Mouse (Mus musculus) liver, embryonic 12.5 days (tissue): ENCODE results near the gene Ticrr. TPM values are rescaled to one million over a fixed set of nuclear protein-coding genes. Genes with fewer than 3 reads are reported as not detected.

Experiments used
- ATAC-seq: fragments of 200-750 bp; cut with Nextera tagmentation; 2 replicates; pipeline ENCODE4 v1.8.0; 2017; ENCODE audit warnings: moderate number of reproducible peaks, mild to moderate bottlenecking, moderate library complexity
- H3K27ac ChIP-seq: fragments of 300-500 bp; sonication (generic); 2 replicates; pipeline ENCODE4 v1.5.1; 2016; ENCODE audit warnings: mild to moderate bottlenecking
- H3K27me3 ChIP-seq: fragments of 300-500 bp; sonication (generic); replicated peaks from 2 replicates; pipeline ENCODE4 v1.6.1; 2016; ENCODE audit warnings: mild to moderate bottlenecking, moderate library complexity
- H3K36me3 ChIP-seq: fragments of 300-500 bp; sonication (generic); 2 replicates; pipeline ENCODE4 v1.6.1; 2016; ENCODE audit warnings: mild to moderate bottlenecking, moderate library complexity
- H3K4me1 ChIP-seq: fragments of 300-500 bp; sonication (generic); 2 replicates; pipeline ENCODE4 v1.6.1; 2016
- H3K4me2 ChIP-seq: fragments of 300-500 bp; sonication (generic); 2 replicates; pipeline ENCODE4 v1.6.1; 2016; ENCODE audit warnings: mild to moderate bottlenecking, moderate library complexity
- H3K4me3 ChIP-seq: fragments of 300-500 bp; sonication (generic); 2 replicates; pipeline ENCODE4 v1.5.1; 2016; ENCODE audit warnings: mild to moderate bottlenecking, moderate library complexity
- H3K9ac ChIP-seq: fragments of 300-500 bp; sonication (generic); 2 replicates; pipeline ENCODE4 v1.6.1; 2016; ENCODE audit warnings: mild to moderate bottlenecking, moderate library complexity
- H3K9me3 ChIP-seq: fragments of 300-500 bp; sonication (generic); replicated peaks from 2 replicates; pipeline ENCODE4 v1.6.1; 2016; ENCODE audit warnings: mild to moderate bottlenecking, moderate library complexity
- WGBS: fragments of 180-500 bp; shearing (Covaris S2); methylation state at CpG from one replicate; pipeline ENCODE4 v1.1.7; 2016; ENCODE audit not compliant: insufficient replicate concordance; 5-methylcytosine and 5-hydroxymethylcytosine counted together
- polyA plus RNA-seq: library from polyadenylated mRNA; unstranded; fragments of >200 nt; fragmentation: Nextera tagmentation; extraction: Ambion mirVana; gene quantifications from 2 replicates; pipeline ENCODE4 v1.2.1, GENCODE M21; 2016

Ticrr gene
- polyA plus RNA-seq, 1 experiment from 2014 or later, result 12.0 TPM

DNA sequence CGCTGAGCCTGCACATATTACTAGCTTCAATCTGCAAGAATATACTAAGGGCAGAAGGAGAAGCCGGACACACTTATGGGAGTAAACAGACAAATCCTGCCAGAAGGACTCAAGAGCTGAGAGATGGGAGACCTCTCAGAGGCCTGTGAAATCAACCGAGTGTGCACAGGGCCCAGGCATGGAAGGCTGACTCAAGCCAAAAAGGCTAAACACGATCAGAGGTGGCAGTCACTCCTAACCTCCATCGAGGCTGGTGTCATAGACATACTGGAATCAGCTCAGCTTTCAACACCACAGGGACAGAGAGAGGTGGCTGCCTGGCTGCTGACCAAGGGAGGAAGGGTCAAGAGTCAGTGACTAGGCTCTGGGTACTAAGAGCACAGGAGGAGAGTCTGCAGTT lies 45.2 kb downstream of the Ticrr start:
- ATAC-seq, result no peak

DNA sequence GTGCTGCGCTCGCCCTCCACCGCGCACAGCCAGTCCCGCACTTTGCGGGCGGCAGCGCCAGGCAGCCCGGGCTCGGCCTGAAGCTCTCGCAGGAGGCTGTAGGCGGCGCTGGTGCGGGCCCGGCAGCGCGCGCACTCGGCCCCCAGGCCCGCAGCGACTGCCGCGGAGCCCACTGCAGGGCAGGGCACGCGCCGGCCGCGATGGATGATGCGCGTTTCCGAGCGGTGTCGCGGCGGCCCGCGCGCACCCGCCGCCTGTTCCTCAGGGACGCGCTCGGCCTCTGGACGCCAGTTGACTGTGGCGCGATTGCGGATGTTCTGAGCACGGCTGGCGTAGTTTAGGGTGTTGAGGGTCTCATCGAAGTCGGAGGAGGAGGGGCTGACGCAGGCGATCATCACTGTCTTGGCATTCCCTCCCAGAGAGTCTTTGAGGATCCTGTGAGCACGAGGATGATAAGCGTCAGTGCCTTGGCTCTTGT lies 50.2 kb downstream of the Ticrr start:
- H3K27me3 ChIP-seq, result peaks cover 56% of the 10 kb centered on the region
- H3K4me1 ChIP-seq, result peaks cover 13% of the 10 kb centered on the region
- H3K9ac ChIP-seq, result no peak overlapping the region
- peak overlapping the region; percentile 43 for H3K4me3 ChIP-seq
- no peaks in the 10 kb centered on the region for H3K9me3 ChIP-seq
- 2% methylated on average over 55 of the region's 55 CpGs for WGBS
- no peak overlapping the region for H3K27ac ChIP-seq
- no peak; the same call in 1 of the 2 replicates for ATAC-seq
- peak overlapping the region; percentile 72 for H3K4me2 ChIP-seq
- H3K36me3 ChIP-seq, result no peaks in the 10 kb centered on the region

More for the DNA sequence above, 45.2 kb downstream of the Ticrr start:
- WGBS, result 73% methylated on average over 5 of the region's 5 CpGs
- no peak overlapping the region for H3K27ac ChIP-seq
- no peak overlapping the region for H3K4me2 ChIP-seq
- no peak overlapping the region for H3K9ac ChIP-seq
- 0 out of 2 replicates have a peak, but pooled peaks cover 4% of the 10 kb centered on the region for H3K4me1 ChIP-seq
- H3K4me3 ChIP-seq, result no peak overlapping the region
- peaks cover 21% of the 10 kb centered on the region for H3K27me3 ChIP-seq
- no peaks in the 10 kb centered on the region for H3K9me3 ChIP-seq
- H3K36me3 ChIP-seq, result peaks cover 12% of the 10 kb centered on the region; the same call in 1 of the 2 replicates

DNA sequence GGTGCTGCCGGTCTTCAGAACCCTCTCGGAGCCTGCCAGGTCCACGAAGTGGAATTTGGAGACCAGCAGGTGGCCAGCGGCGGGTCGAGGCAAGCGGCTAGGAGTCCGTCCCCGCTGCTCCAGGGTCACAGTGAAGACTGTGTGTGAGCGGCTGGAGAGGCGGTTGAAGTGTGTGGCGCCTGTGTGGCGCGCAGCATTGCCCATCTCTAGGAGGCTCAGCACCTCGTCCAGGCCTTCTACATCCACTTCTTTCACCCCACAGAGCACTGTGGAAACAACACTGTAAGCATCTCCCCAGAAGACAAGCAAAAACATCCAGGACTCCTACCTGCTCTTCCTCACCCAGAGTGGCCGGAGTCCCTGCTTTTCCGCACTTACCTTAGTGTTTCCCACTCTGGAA lies 50.8 kb downstream of the Ticrr start:
- Histone ChIP-seq H3K27me3 (peaks cover 62% of the 10 kb centered on the region), H3K4me3 (no peak overlapping the region), H3K27ac (no peak overlapping the region), H3K4me1 (peaks cover 19% of the 10 kb centered on the region), H3K9me3 (no peaks in the 10 kb centered on the region), H3K4me2 (no peak overlapping the region), H3K9ac (no peak overlapping the region), H3K36me3 (no peaks in the 10 kb centered on the region)
- 53% methylated on average over 17 of the region's 17 CpGs for WGBS
- no peak for ATAC-seq

DNA sequence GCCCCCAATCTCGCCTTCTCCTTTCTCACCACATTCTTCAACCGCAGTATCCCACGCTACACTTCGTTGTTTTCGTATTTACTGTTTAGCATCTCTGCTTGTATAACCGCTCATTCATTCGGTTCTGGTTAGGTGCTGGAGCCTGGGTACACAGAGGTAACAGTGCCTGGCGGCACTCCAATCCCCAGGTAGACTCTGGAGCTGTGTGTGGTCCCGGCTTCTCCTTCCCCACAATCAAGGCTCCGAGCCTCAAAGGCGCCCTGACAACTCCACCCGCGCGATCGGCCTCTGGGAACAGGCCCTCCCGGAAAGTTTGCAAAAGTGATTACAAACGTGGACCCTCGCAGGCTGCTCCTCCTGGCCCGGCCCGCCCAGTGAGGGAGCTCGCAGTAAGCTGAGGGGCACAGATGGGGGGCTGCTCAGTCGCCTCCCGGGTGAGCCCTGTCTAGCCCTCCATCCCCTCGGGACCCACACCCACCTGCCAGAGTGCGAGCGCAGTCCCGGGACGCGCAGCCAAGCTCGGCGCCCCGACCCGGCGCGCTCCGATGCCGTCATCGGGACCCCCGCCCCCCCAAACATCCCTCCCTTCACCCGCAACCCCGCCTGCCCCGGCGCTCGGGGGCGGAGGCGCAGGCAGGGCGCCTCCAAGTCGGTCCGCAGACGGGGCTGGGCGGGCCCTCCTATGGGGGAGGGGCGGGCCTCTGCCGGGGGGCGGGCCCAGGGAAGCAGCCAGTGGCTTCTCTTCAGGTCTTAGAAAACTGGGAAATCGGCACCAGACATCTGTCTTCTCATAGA lies 55.4 kb downstream of the Ticrr start, which contains the start of gene Kif7:
Kif7 (minus strand) TSS at position 534 of the 795 bp plus-strand sequence.
- no peaks in the 10 kb centered on the region for H3K36me3 ChIP-seq
- peak; percentile 88 for ATAC-seq
- H3K4me2 ChIP-seq, result peak within 1 kb of the TSS; percentile 94
- 1% methylated on average over 51 of the region's 55 CpGs for WGBS
- peaks cover 18% of the 10 kb centered on the region for H3K4me1 ChIP-seq
- H3K9me3 ChIP-seq, result no peaks in the 10 kb centered on the region
- peaks cover 78% of the 10 kb centered on the region for H3K27me3 ChIP-seq
- peak within 1 kb of the TSS; percentile 66 for H3K4me3 ChIP-seq
- no peak within 1 kb of the TSS for H3K27ac ChIP-seq
- H3K9ac ChIP-seq, result peak within 1 kb of the TSS; percentile 70

DNA sequence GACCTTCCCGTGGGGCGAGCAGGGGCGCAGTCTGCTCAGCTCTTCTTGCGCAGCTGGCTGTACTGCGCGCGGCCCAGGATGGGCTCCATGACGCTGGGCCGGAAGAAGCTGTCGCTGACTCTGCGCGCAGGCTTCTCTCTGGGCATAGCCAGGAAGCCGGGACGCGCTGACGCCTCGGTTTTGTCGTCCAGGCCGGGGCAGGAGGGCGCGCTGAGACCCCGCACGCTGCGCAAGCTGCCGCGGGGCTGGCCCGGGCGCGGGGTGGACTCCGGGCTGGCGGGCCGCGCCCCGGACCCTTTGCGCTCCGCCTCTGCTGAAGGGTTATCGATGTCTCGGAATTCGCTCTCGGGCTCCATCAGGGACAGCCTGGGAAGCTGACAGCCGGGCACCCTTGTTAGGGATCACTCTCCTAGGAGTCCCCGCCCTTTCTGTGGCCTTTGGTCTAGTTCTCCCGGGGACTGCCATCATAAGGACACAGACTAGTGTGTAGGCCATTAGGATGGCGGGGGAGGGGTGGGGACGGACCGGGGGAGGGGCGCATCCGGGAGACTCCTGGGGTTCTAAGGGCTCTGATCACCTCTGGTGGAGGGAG lies 61.5 kb downstream of the Ticrr start:
- ATAC-seq, result 0 out of 2 replicates have a peak, but pooled peaks have one; percentile 27
- peak overlapping the region; percentile 51 for H3K4me3 ChIP-seq
- no peaks in the 10 kb centered on the region for H3K9me3 ChIP-seq
- H3K36me3 ChIP-seq, result no peaks in the 10 kb centered on the region
- H3K4me2 ChIP-seq, result peak overlapping the region; percentile 67
- peaks cover 73% of the 10 kb centered on the region for H3K27me3 ChIP-seq
- 2% methylated on average over 48 of the region's 48 CpGs for WGBS
- peaks cover 7% of the 10 kb centered on the region; the same call in 1 of the 2 replicates for H3K4me1 ChIP-seq
- no peak overlapping the region for H3K27ac ChIP-seq
- peak overlapping the region; percentile 27; the same call in 1 of the 2 replicates for H3K9ac ChIP-seq

DNA sequence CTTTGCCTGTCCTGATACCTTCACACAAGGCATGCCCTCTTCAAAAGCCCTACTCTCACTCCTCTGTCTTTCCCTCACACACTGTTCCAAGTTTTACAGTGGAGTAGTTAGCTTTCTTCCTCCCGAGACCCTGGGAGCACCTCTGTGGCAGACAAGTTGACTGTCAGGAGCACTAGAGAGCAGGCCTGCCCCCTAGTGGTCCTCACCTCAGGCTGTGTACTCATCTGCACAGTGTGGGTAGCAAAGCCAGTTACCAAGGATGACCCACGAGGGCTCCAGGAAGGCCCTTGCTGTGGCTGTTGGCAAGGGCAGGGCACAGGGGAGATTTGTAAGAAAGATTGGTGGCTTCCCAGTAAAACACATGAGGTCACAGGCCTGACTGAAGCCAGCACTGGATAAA lies 67.1 kb downstream of the Ticrr start:
- Histone ChIP-seq H3K27ac (no peak overlapping the region), H3K4me3 (no peak overlapping the region), H3K4me1 (0 out of 2 replicates have a peak, but pooled peaks cover under 1% of the 10 kb centered on the region), H3K36me3 (no peaks in the 10 kb centered on the region), H3K27me3 (peaks cover 52% of the 10 kb centered on the region), H3K9ac (no peak overlapping the region), H3K9me3 (no peaks in the 10 kb centered on the region), H3K4me2 (no peak overlapping the region)
- 11% methylated on average over 2 of the region's 2 CpGs for WGBS
- ATAC-seq, result no peak

DNA sequence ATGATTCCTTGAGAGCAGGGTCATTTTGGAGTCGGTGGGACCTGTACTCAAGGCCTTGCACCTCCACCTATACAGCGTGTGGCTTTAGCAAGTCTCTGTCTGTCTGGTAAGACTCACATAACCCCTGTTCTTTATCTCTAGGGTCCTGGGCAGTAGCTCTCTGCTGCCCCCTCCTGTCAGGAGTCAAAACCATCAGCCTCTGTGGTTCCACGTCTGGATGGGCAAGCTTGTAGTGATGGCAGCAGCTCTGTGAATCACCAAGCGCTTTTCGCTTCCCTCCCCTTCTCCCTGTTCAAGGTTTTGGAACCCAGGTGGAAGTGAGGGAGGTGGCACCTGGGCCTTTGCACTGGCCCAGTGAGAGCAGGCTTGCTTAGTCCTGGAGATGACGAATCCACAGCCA lies 68.2 kb downstream of the Ticrr start:
- no peaks in the 10 kb centered on the region for H3K36me3 ChIP-seq
- ATAC-seq, result 0 out of 2 replicates have a peak, but pooled peaks have one; percentile 24
- no peaks in the 10 kb centered on the region for H3K9me3 ChIP-seq
- no peaks in the 10 kb centered on the region for H3K4me1 ChIP-seq
- no peak overlapping the region for H3K4me3 ChIP-seq
- H3K4me2 ChIP-seq, result no peak overlapping the region
- H3K27ac ChIP-seq, result no peak overlapping the region
- no peak overlapping the region for H3K9ac ChIP-seq
- 25% methylated on average over 6 of the region's 6 CpGs for WGBS
- H3K27me3 ChIP-seq, result peaks cover 41% of the 10 kb centered on the region

DNA sequence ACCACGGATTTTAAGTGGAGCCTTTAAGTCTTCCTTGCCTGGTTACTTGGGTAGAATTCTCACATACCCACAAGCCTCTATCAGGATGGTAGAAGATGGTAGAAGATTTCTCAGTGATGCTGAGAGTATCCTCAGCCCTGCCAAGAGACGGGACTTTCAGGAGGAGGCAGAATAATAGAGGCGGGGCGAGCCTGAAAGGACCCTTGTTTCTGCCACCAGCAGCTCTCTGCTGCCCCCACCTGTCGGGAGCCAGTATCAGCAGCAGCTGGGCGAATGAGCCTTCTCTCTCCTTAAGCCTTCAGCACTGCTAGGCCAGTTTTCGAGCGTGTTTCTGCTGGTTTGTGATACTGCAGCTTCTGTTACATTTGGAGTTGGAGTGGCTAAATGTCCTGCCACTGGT lies 69.2 kb downstream of the Ticrr start:
- Histone ChIP-seq H3K9me3 (no peaks in the 10 kb centered on the region), H3K36me3 (no peaks in the 10 kb centered on the region), H3K4me3 (no peak overlapping the region), H3K4me1 (no peaks in the 10 kb centered on the region), H3K27ac (no peak overlapping the region), H3K4me2 (no peak overlapping the region), H3K27me3 (peaks cover 34% of the 10 kb centered on the region), H3K9ac (no peak overlapping the region)
- ATAC-seq, result no peak
- WGBS, result 8% methylated on average over 8 of the region's 8 CpGs

DNA sequence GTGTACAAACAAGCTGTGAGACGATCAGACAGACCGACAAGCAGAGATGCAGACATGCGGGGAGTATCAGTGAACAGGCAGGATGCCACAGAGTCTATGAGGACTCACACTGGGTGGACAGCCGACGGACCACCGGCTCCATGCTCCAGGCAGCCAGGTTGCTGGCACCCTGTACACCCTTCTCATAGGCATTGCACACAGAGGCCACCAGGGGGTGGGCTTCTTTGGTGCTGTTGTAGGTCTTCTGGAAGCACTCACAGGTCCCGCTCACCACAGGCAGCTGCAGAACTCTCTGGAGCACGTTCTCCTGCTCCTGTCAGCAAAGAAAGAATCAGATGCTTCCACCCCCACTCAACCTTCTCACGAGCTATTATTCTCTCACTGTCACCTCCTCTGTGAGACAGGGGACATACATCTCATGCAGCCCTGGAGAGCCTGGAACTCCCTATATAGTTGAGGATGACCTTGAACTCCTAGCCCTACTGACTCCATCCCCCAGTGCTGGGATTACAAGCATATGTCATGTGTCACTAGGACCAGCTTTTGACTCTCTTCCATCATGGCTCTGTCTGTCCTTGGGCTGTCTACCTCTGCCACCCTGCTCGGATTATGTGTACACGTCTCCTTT lies 69.9 kb downstream of the Ticrr start:
- no peaks in the 10 kb centered on the region for H3K4me1 ChIP-seq
- H3K27me3 ChIP-seq, result peaks cover 34% of the 10 kb centered on the region
- H3K9me3 ChIP-seq, result no peaks in the 10 kb centered on the region
- no peaks in the 10 kb centered on the region for H3K36me3 ChIP-seq
- no peak overlapping the region for H3K4me2 ChIP-seq
- WGBS, result 58% methylated on average over 11 of the region's 11 CpGs
- H3K9ac ChIP-seq, result no peak overlapping the region
- H3K27ac ChIP-seq, result no peak overlapping the region
- no peak overlapping the region for H3K4me3 ChIP-seq
- ATAC-seq, result 0 out of 2 replicates have a peak, but pooled peaks have one; percentile 16

GRCm38 (mm10) chr7:79731438-79731837 lies 71.4 kb downstream of the Ticrr start:
- Histone ChIP-seq H3K9me3 (no peaks in the 10 kb centered on the region), H3K36me3 (no peaks in the 10 kb centered on the region), H3K4me2 (no peak overlapping the region), H3K9ac (no peak overlapping the region), H3K27ac (no peak overlapping the region), H3K27me3 (peaks cover 28% of the 10 kb centered on the region), H3K4me3 (no peak overlapping the region), H3K4me1 (no peaks in the 10 kb centered on the region)
- ATAC-seq, result no peak
- 64% methylated on average over 13 of the region's 13 CpGs for WGBS

DNA sequence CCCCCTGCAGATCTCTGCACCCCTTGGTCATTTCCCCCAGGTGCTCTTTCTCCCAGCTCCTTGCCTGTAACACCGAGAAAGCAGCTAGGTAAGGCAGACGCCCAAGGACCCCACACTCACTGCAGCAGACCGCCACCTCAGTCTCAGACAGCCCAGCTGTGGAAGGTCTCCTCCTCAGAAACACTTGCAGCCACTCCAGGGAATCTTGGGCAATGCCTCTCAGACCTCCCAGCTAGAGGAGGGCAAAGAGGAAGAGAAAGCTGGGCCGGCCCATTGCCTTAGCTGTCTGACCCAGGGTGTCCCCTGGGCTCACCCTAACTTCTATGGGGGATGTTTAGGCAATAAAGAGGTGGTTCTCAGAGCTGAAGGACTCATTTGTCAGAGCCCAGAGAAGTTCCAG lies 72.6 kb downstream of the Ticrr start, which contains the start of gene Plin1:
Plin1 (minus strand) TSS at position 282 of the 400 bp plus-strand sequence.
- H3K4me2 ChIP-seq, result no peak within 1 kb of the TSS
- peaks cover 28% of the 10 kb centered on the region for H3K27me3 ChIP-seq
- no peak within 1 kb of the TSS for H3K27ac ChIP-seq
- ATAC-seq, result no peak
- H3K4me1 ChIP-seq, result no peaks in the 10 kb centered on the region
- 46% methylated on average over 4 of the region's 4 CpGs for WGBS
- no peak within 1 kb of the TSS for H3K4me3 ChIP-seq
- H3K9ac ChIP-seq, result no peak within 1 kb of the TSS
- H3K36me3 ChIP-seq, result no peaks in the 10 kb centered on the region
- no peaks in the 10 kb centered on the region for H3K9me3 ChIP-seq

DNA sequence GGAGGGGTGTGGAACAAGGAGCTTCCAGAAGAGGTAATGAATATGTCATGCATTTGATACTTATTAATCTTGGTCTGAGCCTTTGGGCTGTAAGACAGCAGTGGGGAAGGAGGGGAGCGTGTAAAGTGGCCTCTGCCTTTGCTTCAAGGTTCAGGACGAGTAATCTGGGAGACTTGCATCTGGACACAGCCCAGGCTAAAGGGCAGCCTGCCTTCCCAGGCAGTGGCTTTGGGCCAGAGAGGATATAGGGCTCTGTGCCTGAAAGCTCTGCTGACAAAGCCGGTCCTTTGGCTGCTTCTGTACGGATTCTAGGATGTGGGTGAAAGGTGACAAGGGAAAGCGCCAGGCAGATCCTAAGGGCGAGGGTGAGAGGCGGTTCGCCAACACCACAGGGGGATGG lies 74.6 kb downstream of the Ticrr start:
- no peak for ATAC-seq
- H3K36me3 ChIP-seq, result no peaks in the 10 kb centered on the region
- peaks cover 23% of the 10 kb centered on the region for H3K27me3 ChIP-seq
- no peaks in the 10 kb centered on the region for H3K4me1 ChIP-seq
- WGBS, result 71% methylated on average over 8 of the region's 8 CpGs
- H3K4me2 ChIP-seq, result no peak overlapping the region
- no peak overlapping the region for H3K4me3 ChIP-seq
- H3K9me3 ChIP-seq, result no peaks in the 10 kb centered on the region
- H3K27ac ChIP-seq, result no peak overlapping the region
- no peak overlapping the region for H3K9ac ChIP-seq
